Mouse (Mus musculus) heart, postnatal 14 days (tissue): ENCODE measurements around the gene Pltp. TPM values are rescaled to one million over a fixed set of nuclear protein-coding genes. Genes with fewer than 3 reads are reported as not detected.

Source experiments
- DNase-seq, 2 experiments: peaks; one replicate each; pipeline ENCODE4 v3.0.0; 2021 to 2022
- intact Hi-C: fragments of 180-260 bp; cut with DNase I; formaldehyde crosslinking; loops from one replicate; pipeline ENCODE4 v1.15.1; 2025
- long read RNA-seq, 2 experiments: library from polyadenylated mRNA; stranded (forward); transcript quantifications; one replicate each; pipeline ENCODE4 v2.0.0; 2021
- total RNA-seq, 2 experiments: library from RNA; stranded (reverse); gene quantifications; 2 replicates each; pipeline ENCODE4 v1.2.3; 2021

Pltp gene
- 10 to 100 TPM; 43.7 to 58.5 TPM for total RNA-seq
- long read RNA-seq, experiment 1, transcript Pltp-201 (16 exons, 1,809 nt), result major isoform, 47 of 61 reads
- long read RNA-seq, experiment 1, partial matches to known transcripts, result 4 of 61 reads
- long read RNA-seq, experiment 1, other reads (novel, unspliced or antisense), result 8 of 61 reads
- long read RNA-seq, experiment 2, transcript Pltp-201 (16 exons, 1,809 nt), result major isoform, 31 of 39 reads
- long read RNA-seq, experiment 2, partial matches to known transcripts, result 2 of 39 reads
- long read RNA-seq, experiment 2, other reads (novel, unspliced or antisense), result 6 of 39 reads

- DNase-seq, result peak; percentile 66 to 75
- intact Hi-C loops, result loop anchor here (2.0 kb wide), 1 partner anchor 22 kb away; no protein-coding TSS in a partner anchor
Measured at GRCm38 (mm10) chr2:164857101-164857821, at the start of gene Pltp. TSS of gene Pltp (minus strand) at chr2:164857711.

GRCm38 (mm10) chr2:164906071-164906470, 48.6 kb upstream of the Pltp start:
- DNase-seq, result no peak
- intact Hi-C loops, result no loop called here

GRCm38 (mm10) chr2:164903496-164903895, 46.0 kb upstream of the Pltp start:
- DNase-seq, result no peak
- intact Hi-C loops, result no loop called here

- no peak for DNase-seq
- intact Hi-C loops, result no loop called here
Measured at GRCm38 (mm10) chr2:164901380-164901779, 43.9 kb upstream of the Pltp start.

GRCm38 (mm10) chr2:164899723-164900459, 42.4 kb upstream of the Pltp start:
- intact Hi-C loops, result no loop called here

GRCm38 (mm10) chr2:164899034-164899433, 41.5 kb upstream of the Pltp start:
- intact Hi-C loops, result no loop called here
- DNase-seq, result no peak

More at GRCm38 (mm10) chr2:164899723-164900459, 42.4 kb upstream of the Pltp start:
- DNase-seq, result no peak

- intact Hi-C loops, result no loop called here
- DNase-seq, result no peak
Measured at GRCm38 (mm10) chr2:164898008-164898407, 40.5 kb upstream of the Pltp start.

- intact Hi-C loops, result no loop called here
- no peak for DNase-seq
Measured at GRCm38 (mm10) chr2:164895885-164896284, 38.4 kb upstream of the Pltp start.

- DNase-seq, result no peak
- intact Hi-C loops, result no loop called here
Measured at GRCm38 (mm10) chr2:164894644-164895043, 37.1 kb upstream of the Pltp start.

GRCm38 (mm10) chr2:164894048-164894447, 36.5 kb upstream of the Pltp start:
- intact Hi-C loops, result no loop called here

GRCm38 (mm10) chr2:164892696-164893216, 35.2 kb upstream of the Pltp start:
- intact Hi-C loops, result no loop called here
- no peak for DNase-seq

More at GRCm38 (mm10) chr2:164894048-164894447, 36.5 kb upstream of the Pltp start:
- DNase-seq, result no peak

- intact Hi-C loops, result no loop called here
- DNase-seq, result peak; percentile 42 to 51
Measured at GRCm38 (mm10) chr2:164891908-164892695, 34.6 kb upstream of the Pltp start.

GRCm38 (mm10) chr2:164891056-164891834, 33.7 kb upstream of the Pltp start:
- no peak for DNase-seq
- intact Hi-C loops, result no loop called here

GRCm38 (mm10) chr2:164890411-164891049, 33.0 kb upstream of the Pltp start:
- DNase-seq, result no peak
- intact Hi-C loops, result no loop called here

GRCm38 (mm10) chr2:164889960-164890359, 32.4 kb upstream of the Pltp start:
- no peak for DNase-seq
- intact Hi-C loops, result no loop called here

- intact Hi-C loops, result no loop called here
Measured at GRCm38 (mm10) chr2:164888996-164889395, 31.5 kb upstream of the Pltp start.

GRCm38 (mm10) chr2:164886617-164887016, 29.1 kb upstream of the Pltp start:
- intact Hi-C loops, result no loop called here
- DNase-seq, result no peak

More at GRCm38 (mm10) chr2:164888996-164889395, 31.5 kb upstream of the Pltp start:
- DNase-seq, result no peak

- intact Hi-C loops, result no loop called here
- peak; percentile 82 to 89 for DNase-seq
Measured at GRCm38 (mm10) chr2:164885788-164886187, 28.3 kb upstream of the Pltp start.

GRCm38 (mm10) chr2:164882619-164883018, 25.1 kb upstream of the Pltp start:
- no peak for DNase-seq
- intact Hi-C loops, result no loop called here
